Mouse (Mus musculus) C2C12 (cell line): Measurements from ENCODE around the gene Bud13.

Source experiments
- CEBPB ChIP-seq: IDR thresholded peaks from one replicate; pipeline ENCODE4 v1.6.1; 2011; ENCODE audit warnings: low read depth, mild to moderate bottlenecking, control low read depth, moderate library complexity
- CTCF ChIP-seq: IDR thresholded peaks from one replicate; pipeline ENCODE4 v1.5.1; 2011; ENCODE audit not compliant: control insufficient read depth, insufficient read depth, insufficient read length
- FOSL1 ChIP-seq: IDR thresholded peaks from one replicate; pipeline ENCODE4 v1.8.0; 2011; ENCODE audit warnings: mild to moderate bottlenecking, low read length; ENCODE audit not compliant: poor library complexity, insufficient read depth, severe bottlenecking
- MAX ChIP-seq: IDR thresholded peaks from one replicate; pipeline ENCODE4 v1.6.1; 2011; ENCODE audit warnings: mild to moderate bottlenecking, control low read depth
- MYOD1 ChIP-seq: IDR thresholded peaks from one replicate; pipeline ENCODE4 v1.6.1; 2011; ENCODE audit warnings: low read depth; ENCODE audit not compliant: control insufficient read depth, insufficient read length
- MYOG ChIP-seq: IDR thresholded peaks from one replicate; pipeline ENCODE4 v1.6.1; 2011; ENCODE audit not compliant: control insufficient read depth, insufficient read length; ENCODE audit errors: extremely low read depth
- USF1 ChIP-seq: IDR thresholded peaks from one replicate; pipeline ENCODE4 v1.6.1; 2011; ENCODE audit warnings: low read depth, mild to moderate bottlenecking, control low read depth, moderate library complexity

- no peak for TF ChIP-seq CTCF
- no peak for TF ChIP-seq MYOG
- peak; percentile 58 for TF ChIP-seq MAX
- TF ChIP-seq USF1 = no peak
- TF ChIP-seq CEBPB = no peak
- TF ChIP-seq FOSL1 = no peak
- no peak for TF ChIP-seq MYOD1
Measured at GRCm38 (mm10) chr9:46274494-46274893, 8.3 kb upstream of the Bud13 start.
